Mouse (Mus musculus) stomach, postnatal 0 days (tissue): ENCODE data around the gene Ethe1. TPM values are rescaled to one million over a fixed set of nuclear protein-coding genes. Genes with fewer than 3 reads are reported as not detected.
A peak's percentile ranks its signal among the peaks of the same experiment; 100 is the strongest.

ENCODE experiments used
- ATAC-seq: fragments of 200-750 bp; cut with Nextera tagmentation; 2 replicates; pipeline ENCODE4 v1.8.0; 2017; ENCODE audit not compliant: low FRiP score, low TSS enrichment
- DNase-seq: peaks from one replicate; pipeline ENCODE4 v3.0.0-alpha.2; 2016; ENCODE audit warnings: low spot score
- H3K27ac ChIP-seq: fragments of 300-500 bp; sonication (generic); replicated peaks from 2 replicates; pipeline ENCODE4 v1.5.1; 2014; ENCODE audit warnings: mild to moderate bottlenecking, control low read depth
- H3K27me3 ChIP-seq: fragments of 300-500 bp; sonication (generic); 2 replicates; pipeline ENCODE4 v1.6.1; 2014; ENCODE audit warnings: low read length; ENCODE audit not compliant: control insufficient read depth, insufficient read depth
- H3K36me3 ChIP-seq: fragments of 300-500 bp; sonication (generic); 2 replicates; pipeline ENCODE4 v1.6.1; 2014; ENCODE audit warnings: low read length, mixed read lengths; ENCODE audit not compliant: control insufficient read depth, insufficient read depth
- H3K4me1 ChIP-seq: fragments of 300-500 bp; sonication (generic); replicated peaks from 2 replicates; pipeline ENCODE4 v1.6.1; 2014; ENCODE audit warnings: antibody characterized with exemption; ENCODE audit not compliant: control insufficient read depth, insufficient read depth
- H3K4me2 ChIP-seq: fragments of 300-500 bp; sonication (generic); replicated peaks from 2 replicates; pipeline ENCODE4 v1.6.1; 2014; ENCODE audit warnings: low read depth, mild to moderate bottlenecking, control low read depth, moderate library complexity
- H3K4me3 ChIP-seq: fragments of 300-500 bp; sonication (generic); 2 replicates; pipeline ENCODE4 v1.5.1; 2014; ENCODE audit warnings: low read depth, low read length, control low read depth
- H3K9ac ChIP-seq: fragments of 300-500 bp; sonication (generic); 2 replicates; pipeline ENCODE4 v1.6.1; 2014; ENCODE audit warnings: mild to moderate bottlenecking, low read length, control low read depth, mixed read lengths
- H3K9me3 ChIP-seq: fragments of 300-500 bp; sonication (generic); 2 replicates; pipeline ENCODE4 v1.6.1; 2016; ENCODE audit warnings: low read length; ENCODE audit not compliant: control insufficient read depth
- CTCF ChIP-seq: IDR thresholded peaks from 2 replicates; pipeline ENCODE4 v1.5.1; 2016; ENCODE audit warnings: antibody characterized with exemption, low read depth, mild to moderate bottlenecking, moderate library complexity
- EP300 ChIP-seq: optimal IDR thresholded peaks from 2 replicates; pipeline ENCODE3; 2016; ENCODE audit warnings: antibody characterized with exemption
- WGBS: fragments of 180-500 bp; shearing (Covaris S2); extraction: QIAGEN DNeasy Blood & Tissue Kit; methylation state at CpG from one replicate; pipeline ENCODE4 v1.1.7; 2014; 5-methylcytosine and 5-hydroxymethylcytosine counted together
- polyA plus RNA-seq: library from polyadenylated mRNA; unstranded; fragments of >200 nt; fragmentation: Nextera tagmentation; extraction: Ambion mirVana; gene quantifications from 2 replicates; pipeline ENCODE4 v1.2.1, GENCODE M21; 2015

The Ethe1 gene
- polyA plus RNA-seq, 1 experiment from 2014 or later: 120 TPM

DNA sequence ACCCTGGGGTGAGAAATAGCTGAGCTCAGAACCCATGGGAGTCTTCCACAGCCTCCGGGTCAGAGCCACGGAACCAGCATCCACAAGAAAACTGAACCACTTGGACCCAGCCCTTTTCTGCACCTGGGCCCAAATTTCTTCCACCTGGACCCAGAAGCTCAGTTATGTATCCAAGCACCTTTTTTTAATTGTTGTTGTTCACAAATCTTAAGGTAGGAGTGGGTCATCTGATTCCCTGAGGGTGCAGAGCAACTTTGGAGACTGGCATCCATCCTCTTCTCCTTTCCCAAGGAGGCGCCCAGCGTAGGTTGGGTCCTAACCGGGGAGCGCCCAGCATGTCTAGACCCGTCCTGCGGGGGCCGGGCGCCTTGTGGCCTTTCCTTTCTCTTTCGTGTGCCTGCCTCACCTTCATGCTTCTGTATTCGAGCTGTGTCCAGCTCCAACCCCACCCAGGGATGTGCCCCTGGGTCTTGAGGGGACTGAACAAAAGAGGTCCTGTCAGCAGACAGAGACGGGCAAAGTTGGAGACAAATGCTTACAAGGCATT is 41.2 kb upstream of the Ethe1 start, which contains the start of the genes Pinlyp and Xrcc1:
Gene Pinlyp, minus strand, starts transcription at position 51 of the 547 bp plus-strand sequence.
Gene Xrcc1, plus strand, starts transcription at position 222 of the 547 bp plus-strand sequence.
- Histone ChIP-seq H3K4me2 (peak within 1 kb of the TSS; percentile 63), H3K4me3 (peak within 1 kb of the TSS; percentile 60), H3K9me3 (no peaks in the 10 kb centered on the region), H3K27ac (peak within 1 kb of the TSS; percentile 90), H3K9ac (peak within 1 kb of the TSS; percentile 75), H3K27me3 (no peaks in the 10 kb centered on the region), H3K36me3 (no peaks in the 10 kb centered on the region), H3K4me1 (peaks cover 3% of the 10 kb centered on the region; the same call in 1 of the 2 replicates)
- DNase-seq (peak; percentile 35), ATAC-seq (0 out of 2 replicates have a peak, but pooled peaks have one; percentile 11)
- TF ChIP-seq CTCF (no peak), EP300 (no peak)
- 28% methylated on average over 13 of the region's 13 CpGs for WGBS

DNA sequence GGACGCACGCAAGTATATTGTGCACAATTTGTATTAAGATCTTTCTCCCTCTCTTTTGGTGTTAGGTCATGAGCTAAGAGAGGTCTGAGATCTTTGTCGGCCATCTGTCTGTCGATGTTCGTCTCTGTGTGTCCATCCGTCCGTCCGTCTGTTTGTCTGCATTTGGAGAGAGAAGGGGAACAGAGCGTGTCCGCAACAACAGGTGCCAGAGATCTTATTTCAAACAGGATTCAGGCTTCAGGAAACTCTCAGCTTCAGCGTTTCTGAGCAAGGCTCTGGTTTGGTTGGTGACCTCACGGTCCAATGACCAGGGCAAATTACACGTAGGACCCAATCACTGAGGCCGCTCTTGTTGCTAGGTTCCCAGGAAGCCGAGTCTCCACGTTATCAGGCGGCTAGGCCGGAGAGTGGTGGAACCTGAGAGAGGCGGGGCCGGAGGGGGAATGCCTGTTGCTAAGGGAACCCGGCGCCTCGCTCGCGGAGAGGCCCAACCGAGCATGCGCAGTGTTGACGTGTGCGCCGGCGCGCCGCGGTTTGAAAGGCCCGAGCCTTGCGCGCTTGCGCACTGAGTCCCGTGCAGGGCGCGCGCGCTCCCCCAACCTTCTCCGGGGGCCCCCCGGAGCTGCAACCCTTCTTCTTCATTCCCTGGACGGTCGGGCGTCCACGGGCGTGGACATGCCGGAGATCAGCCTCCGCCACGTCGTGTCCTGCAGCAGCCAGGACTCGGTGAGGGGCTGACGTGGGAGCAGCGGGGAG is 40.5 kb upstream of the Ethe1 start:
- peak; percentile 100 for DNase-seq
- 1% methylated on average over 54 of the region's 57 CpGs for WGBS

DNA sequence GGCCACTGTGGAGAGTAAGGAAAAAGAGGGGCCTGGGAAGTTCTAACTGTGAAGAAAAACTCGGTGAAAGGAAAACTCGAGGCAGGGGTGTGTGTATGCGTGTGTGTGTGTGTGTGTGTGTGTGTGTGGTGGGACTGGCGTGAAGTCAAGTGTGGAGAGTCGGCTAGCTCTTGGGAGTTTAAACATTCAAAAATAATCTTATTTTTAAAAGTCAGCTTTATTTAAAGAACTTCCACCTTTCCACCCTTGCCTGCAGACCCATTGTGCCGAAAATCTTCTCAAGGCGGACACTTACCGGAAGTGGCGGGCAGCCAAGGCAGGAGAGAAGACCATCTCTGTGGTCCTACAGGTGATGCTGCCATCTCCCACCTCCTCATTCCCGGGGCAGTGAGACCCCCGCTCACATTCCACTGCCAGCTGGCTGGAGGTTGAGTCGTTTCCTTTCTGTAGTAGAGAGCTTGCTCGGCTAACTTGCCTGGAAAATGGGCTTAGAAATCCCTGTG is 39.8 kb upstream of the Ethe1 start:
- TF ChIP-seq EP300 (no peak), CTCF (no peak)
- peak overlapping the region; percentile 60 for H3K4me3 ChIP-seq
- H3K27me3 ChIP-seq: no peaks in the 10 kb centered on the region
- H3K36me3 ChIP-seq: peaks cover 4% of the 10 kb centered on the region
- H3K27ac ChIP-seq: no peak overlapping the region
- 15% methylated on average over 13 of the region's 13 CpGs for WGBS
- ATAC-seq: no peak
- DNase-seq: no peak
- H3K4me2 ChIP-seq: peak overlapping the region; percentile 63
- H3K9me3 ChIP-seq: no peaks in the 10 kb centered on the region
- peaks cover 3% of the 10 kb centered on the region; the same call in 1 of the 2 replicates for H3K4me1 ChIP-seq
- H3K9ac ChIP-seq: peak overlapping the region; percentile 75

More for the DNA sequence above, 40.5 kb upstream of the Ethe1 start:
- no peaks in the 10 kb centered on the region for H3K27me3 ChIP-seq
- peak; percentile 99 for ATAC-seq
- H3K4me2 ChIP-seq: peak overlapping the region; percentile 63
- peaks cover 3% of the 10 kb centered on the region; the same call in 1 of the 2 replicates for H3K4me1 ChIP-seq
- H3K4me3 ChIP-seq: peak overlapping the region; percentile 60
- no peaks in the 10 kb centered on the region for H3K9me3 ChIP-seq
- H3K36me3 ChIP-seq: no peaks in the 10 kb centered on the region
- no peak for TF ChIP-seq EP300
- TF ChIP-seq CTCF: no peak
- H3K9ac ChIP-seq: peak overlapping the region; percentile 75
- H3K27ac ChIP-seq: peak overlapping the region; percentile 90

- DNase-seq: no peak
- Histone ChIP-seq H3K4me1 (no peaks in the 10 kb centered on the region; the same call in 1 of the 2 replicates), H3K36me3 (peaks cover 7% of the 10 kb centered on the region), H3K27me3 (no peaks in the 10 kb centered on the region), H3K27ac (no peak overlapping the region), H3K9me3 (no peaks in the 10 kb centered on the region), H3K4me3 (no peak overlapping the region), H3K9ac (no peak overlapping the region), H3K4me2 (no peak overlapping the region)
- TF ChIP-seq EP300 (no peak), CTCF (no peak)
- 85% methylated on average over 12 of the region's 12 CpGs for WGBS
- ATAC-seq: no peak
Measured at GRCm38 (mm10) chr7:24551985-24552759, 35.2 kb upstream of the Ethe1 start.

DNA sequence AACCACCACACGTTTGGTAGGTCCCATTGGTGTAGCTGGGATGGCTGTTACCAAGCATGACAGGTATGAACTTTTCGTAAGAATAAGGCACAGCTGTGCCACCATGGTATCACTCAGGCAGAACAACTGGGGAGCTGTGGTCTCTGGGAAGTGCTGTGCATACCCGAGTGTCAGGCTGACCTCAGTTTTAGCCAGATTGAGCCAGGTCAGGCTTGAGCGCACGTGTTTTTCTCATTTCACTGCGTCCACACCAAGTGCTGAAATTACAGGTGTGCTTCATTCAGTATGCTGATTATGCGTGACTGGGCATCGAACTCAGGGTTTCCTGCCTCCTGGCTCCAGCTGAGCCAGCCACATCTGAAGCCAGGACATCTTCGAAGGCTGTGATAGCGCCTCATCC is 31.6 kb upstream of the Ethe1 start:
- Histone ChIP-seq H3K27ac (no peak overlapping the region), H3K9me3 (no peaks in the 10 kb centered on the region), H3K4me1 (no peaks in the 10 kb centered on the region), H3K27me3 (no peaks in the 10 kb centered on the region), H3K4me2 (no peak overlapping the region), H3K4me3 (no peak overlapping the region), H3K36me3 (peaks cover 7% of the 10 kb centered on the region), H3K9ac (no peak overlapping the region)
- ATAC-seq (no peak), DNase-seq (no peak)
- TF ChIP-seq EP300 (no peak), CTCF (no peak)
- 93% methylated on average over 10 of the region's 10 CpGs for WGBS
